Mouse (Mus musculus) induced T-regulatory cell, adult 2 months (primary cell): ENCODE results near the gene Trmt10b.

ENCODE experiments used
- DNase-seq: peaks from one replicate; pipeline ENCODE4 v3.0.0-alpha.2; 2012; ENCODE audit warnings: low read depth

Trmt10b gene

GRCm38 (mm10) chr4:45341669-45342249, 44.8 kb downstream of the Trmt10b start, which contains the start of gene Dcaf10:
TSS of gene Dcaf10 (plus strand) at chr4:45342101.
- DNase-seq = peak; percentile 94

GRCm38 (mm10) chr4:45342286-45343155, 45.6 kb downstream of the Trmt10b start, which contains the start of gene Exosc3:
TSS of gene Exosc3 (minus strand) at chr4:45342732.
- no peak for DNase-seq

GRCm38 (mm10) chr4:45356653-45357052, 59.7 kb downstream of the Trmt10b start:
- no peak for DNase-seq
